Mouse (Mus musculus) adrenal gland (tissue): ENCODE measurements around the gene Anks4b.

Experiments
- intact Hi-C: fragments of 180-260 bp; cut with DNase I; formaldehyde crosslinking; loops from one replicate; pipeline ENCODE4 v1.15.1; 2025
- long read RNA-seq, 2 experiments: library from polyadenylated mRNA; unstranded; transcript quantifications; one replicate each; pipeline ENCODE4 v2.0.0; 2020; ENCODE audit warnings: borderline replicate concordance in 1 of 2; ENCODE audit not compliant: insufficient replicate concordance in 1 of 2

The Anks4b gene
- long read RNA-seq, experiment 1: 0 reads
- long read RNA-seq, experiment 2: 0 reads

GRCm38 (mm10) chr7:120173603-120174244, at the start of gene Anks4b:
Gene Anks4b, plus strand, starts transcription at chr7:120173858.
- intact Hi-C loops: no loop called here

GRCm38 (mm10) chr7:120124844-120125243, 48.8 kb upstream of the Anks4b start:
- intact Hi-C loops: loop anchor here (2.0 to 10.0 kb wide), 2 partner anchors 78 to 200 kb away; partner anchors contain the start of genes Abca14, Abca15 and Crym

GRCm38 (mm10) chr7:120126976-120127685, 46.5 kb upstream of the Anks4b start:
- intact Hi-C loops: loop anchor here (10.0 kb wide), 1 partner anchor 198 kb away; the partner anchor contains the start of gene Abca15

DNA sequence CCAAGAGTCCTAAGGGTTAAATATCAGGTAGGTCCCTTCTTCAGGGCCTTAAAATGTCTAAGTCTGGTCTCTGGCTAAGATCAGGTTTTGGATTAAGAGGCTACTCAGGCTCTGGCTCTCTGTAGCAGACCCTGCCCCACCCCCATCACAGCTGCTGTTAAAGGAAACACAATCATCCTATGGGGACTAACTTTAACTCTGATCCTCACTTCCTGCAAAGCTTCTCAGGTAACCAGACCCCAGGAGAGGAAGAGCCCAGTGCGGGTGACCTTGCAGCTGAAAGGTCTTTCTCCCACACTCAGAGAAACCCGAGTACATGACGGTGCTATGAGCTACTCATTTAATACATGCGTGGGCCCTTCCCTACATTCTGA, 46.0 kb upstream of the Anks4b start:
- intact Hi-C loops: loop anchor here (10.0 kb wide), 1 partner anchor 197 kb away; the partner anchor contains the start of gene Abca15

DNA sequence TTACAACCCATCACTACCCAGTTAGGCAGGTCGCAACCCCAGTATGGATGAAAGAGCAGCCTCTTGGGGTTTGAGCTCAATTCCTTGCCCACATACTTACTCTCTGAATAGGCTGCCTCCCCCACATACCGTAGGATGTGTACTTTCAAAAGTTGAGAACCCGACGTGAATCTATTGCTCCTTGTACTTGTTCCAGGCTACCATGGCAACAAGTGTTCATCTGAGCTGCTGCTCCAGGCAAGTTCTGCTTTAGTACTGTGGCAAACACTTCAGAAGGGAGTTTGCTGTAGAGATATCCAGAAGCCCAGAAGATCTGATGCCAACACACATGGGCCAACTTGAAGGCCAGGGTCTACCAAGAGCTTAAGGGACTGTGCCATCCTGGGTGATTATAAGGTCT, 44.7 kb upstream of the Anks4b start:
- intact Hi-C loops: loop anchor here (10.0 kb wide), 1 partner anchor 196 kb away; the partner anchor contains the start of gene Abca15

- intact Hi-C loops: no loop called here
Observed at GRCm38 (mm10) chr7:120142743-120143142, 30.9 kb upstream of the Anks4b start.

GRCm38 (mm10) chr7:120145191-120145590, 28.5 kb upstream of the Anks4b start, which contains the start of gene Zp2:
Gene Zp2, minus strand, starts transcription at chr7:120145291.
- intact Hi-C loops: no loop called here

DNA sequence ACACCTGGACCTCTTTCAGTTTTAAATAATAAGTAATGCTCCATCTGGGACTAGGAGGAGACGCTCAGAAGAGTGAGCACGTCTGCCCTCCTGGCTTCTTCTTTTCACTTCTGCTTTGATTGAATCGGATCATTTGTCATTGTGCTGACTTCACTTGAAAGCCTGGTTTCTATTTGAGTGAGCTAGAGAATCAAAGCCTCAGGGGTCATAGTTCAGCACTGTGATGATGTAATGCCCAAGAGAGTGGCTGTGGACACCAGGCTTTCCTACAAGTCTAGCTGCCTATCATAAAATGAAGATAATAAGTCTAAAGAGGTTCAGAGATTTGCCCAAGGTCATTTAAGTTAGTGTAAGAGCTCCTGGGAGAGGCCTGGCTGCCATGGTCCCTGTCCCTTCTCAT, 23.4 kb upstream of the Anks4b start:
- intact Hi-C loops: no loop called here

GRCm38 (mm10) chr7:120150898-120151297, 22.8 kb upstream of the Anks4b start:
- intact Hi-C loops: no loop called here

GRCm38 (mm10) chr7:120156841-120157409, 16.7 kb upstream of the Anks4b start:
- intact Hi-C loops: no loop called here

DNA sequence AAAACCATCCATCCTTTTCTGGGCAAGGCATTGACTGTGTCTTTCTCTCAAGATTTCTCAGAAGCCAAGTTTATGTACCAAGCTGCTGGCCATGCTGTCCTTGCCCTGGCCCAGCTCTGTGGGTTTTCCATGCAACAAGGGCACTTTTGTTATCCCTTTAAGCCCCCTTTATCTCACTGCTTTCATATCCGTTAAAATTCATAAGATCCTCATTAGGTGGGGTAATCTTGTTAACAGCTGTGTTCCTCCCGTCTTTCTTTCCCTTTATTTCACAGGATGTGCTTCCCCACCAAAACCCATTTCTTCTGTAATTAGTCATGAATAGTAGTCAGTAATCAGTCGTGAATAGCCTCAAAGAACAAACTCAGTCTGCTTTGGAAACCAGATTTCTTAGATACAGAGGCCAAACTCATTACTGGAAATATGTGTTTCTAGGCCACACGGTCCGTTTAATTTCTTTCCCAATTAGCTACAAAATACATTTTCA, 16.0 kb upstream of the Anks4b start:
- intact Hi-C loops: no loop called here

GRCm38 (mm10) chr7:120158121-120158613, 15.5 kb upstream of the Anks4b start:
- intact Hi-C loops: no loop called here

- intact Hi-C loops: no loop called here
Observed at GRCm38 (mm10) chr7:120163581-120164251, 9.9 kb upstream of the Anks4b start.

GRCm38 (mm10) chr7:120172188-120172700, 1.4 kb upstream of the Anks4b start:
- intact Hi-C loops: no loop called here

GRCm38 (mm10) chr7:120174723-120175504, 1.3 kb downstream of the Anks4b start:
- intact Hi-C loops: no loop called here

GRCm38 (mm10) chr7:120177611-120178010, 4.0 kb downstream of the Anks4b start:
- intact Hi-C loops: no loop called here

DNA sequence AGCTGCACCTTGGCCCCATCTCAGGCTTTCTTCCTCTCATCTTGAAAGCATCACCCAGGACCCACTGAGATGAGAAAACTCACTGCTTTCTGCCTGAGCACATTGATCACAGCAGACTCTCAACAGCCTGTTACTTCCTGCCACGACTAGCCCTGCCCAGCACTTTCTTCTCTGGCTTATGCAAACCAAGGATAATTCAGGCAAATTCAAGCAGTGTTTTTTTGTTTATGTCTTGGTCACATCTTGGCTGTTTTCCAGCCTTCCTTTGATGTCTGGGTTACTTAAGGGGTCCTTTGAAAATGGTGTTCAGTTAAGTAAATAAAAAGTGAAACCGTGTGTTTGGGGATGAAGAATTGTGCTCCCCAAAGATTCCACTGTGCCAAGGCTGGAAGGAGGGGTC, 5.3 kb downstream of the Anks4b start:
- intact Hi-C loops: no loop called here

DNA sequence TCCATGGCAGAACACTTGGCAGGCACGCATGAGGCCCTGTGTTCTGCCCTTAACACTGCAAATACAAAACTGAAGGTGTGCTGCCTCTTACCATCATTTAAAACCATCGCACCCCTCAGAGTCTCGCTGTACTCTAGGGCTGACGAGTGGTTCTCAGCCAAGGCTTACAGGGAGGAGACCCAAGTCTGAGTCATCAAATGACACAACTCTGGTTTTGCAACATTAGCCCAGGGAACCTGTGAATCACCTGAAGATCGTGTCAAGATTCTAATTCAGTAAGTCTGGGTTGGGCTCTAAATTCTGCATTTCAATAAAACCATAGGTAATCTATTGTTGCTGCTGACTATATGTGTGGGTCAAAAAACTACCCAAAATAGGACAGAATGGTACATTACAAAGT, 6.9 kb downstream of the Anks4b start:
- intact Hi-C loops: no loop called here

DNA sequence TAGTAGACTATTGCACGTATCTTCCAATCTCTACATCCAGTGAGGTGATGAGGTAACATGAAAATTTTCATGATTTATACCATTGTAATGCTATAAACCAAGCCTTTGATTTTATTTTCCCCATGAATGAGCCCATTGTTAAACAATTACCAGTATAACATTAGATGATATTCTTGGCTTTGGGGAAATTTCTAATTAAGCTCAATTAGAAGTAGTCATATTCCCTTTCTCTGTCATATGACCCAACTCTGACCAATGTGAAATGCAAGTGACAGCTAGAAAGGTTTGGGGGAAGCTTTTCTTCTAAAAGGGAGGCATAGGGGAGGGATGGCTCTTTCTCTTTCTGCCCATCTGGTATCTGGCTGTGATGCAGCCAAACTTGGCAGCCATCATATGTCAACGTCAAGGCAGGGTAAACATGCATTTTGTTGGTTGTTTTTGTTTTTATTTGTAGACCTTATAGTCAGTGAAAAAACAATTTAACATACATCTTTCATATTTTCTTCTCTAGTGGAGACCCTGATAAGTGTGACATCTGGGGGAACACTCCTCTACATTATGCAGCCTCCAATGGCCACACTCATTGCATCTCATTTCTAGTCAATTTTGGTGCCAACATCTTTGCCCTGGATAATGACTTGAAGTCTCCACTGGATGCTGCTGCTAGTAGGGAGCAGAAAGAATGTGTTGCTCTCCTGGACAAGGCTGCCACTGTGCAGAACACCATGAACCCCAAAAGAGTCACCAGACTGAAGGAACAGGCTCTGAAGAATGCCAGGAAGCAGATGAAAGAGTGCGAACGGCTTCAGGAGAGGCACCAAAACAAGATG, 8.0 kb downstream of the Anks4b start:
- intact Hi-C loops: no loop called here
